Mouse (Mus musculus) C2C12 (cell line): ENCODE results near the gene Srsf2.

Source experiments
- CEBPB ChIP-seq: IDR thresholded peaks from one replicate; pipeline ENCODE4 v1.6.1; 2011; ENCODE audit warnings: low read depth, mild to moderate bottlenecking, control low read depth, moderate library complexity
- CTCF ChIP-seq: IDR thresholded peaks from one replicate; pipeline ENCODE4 v1.5.1; 2011; ENCODE audit not compliant: control insufficient read depth, insufficient read depth, insufficient read length
- MAX ChIP-seq: IDR thresholded peaks from one replicate; pipeline ENCODE4 v1.6.1; 2011; ENCODE audit warnings: mild to moderate bottlenecking, control low read depth

DNA sequence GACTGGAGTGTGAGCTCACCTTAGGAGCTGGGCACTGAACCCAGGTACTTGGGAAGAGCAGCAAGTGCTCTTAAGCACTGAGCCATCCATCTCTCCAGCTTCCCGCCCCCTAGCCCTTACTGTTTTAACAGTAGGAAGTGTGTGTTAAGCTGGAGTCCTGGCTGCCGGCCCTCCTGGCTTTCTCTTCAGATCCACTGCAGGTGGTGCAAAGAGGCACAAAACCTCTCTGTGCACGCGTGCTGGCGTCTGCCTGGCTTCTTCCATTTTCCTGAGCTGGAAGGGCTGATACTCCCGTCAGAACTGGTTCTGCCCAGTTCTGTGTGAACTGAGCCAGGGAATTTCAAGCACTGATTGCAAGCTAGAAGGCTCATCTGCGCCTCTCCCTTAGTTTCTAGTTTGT is 27.9 kb upstream of the Srsf2 start:
- TF ChIP-seq CTCF (no peak), CEBPB (no peak), MAX (no peak)
